Mouse (Mus musculus): ENCODE results near the gene Dupd1. TPM values are rescaled to one million over a fixed set of nuclear protein-coding genes. Genes with fewer than 3 reads are reported as not detected.
A peak's percentile ranks its signal among the peaks of the same experiment; 100 is the strongest.

The Dupd1 gene
- polyA plus RNA-seq (2015; fragmentation: Nextera tagmentation; extraction: Ambion mirVana), result 0.97 and 1.2 TPM in 2 replicates

GRCm38 (mm10) chr14:21714486-21714885 lies at the start of gene Dupd1:
Gene Dupd1 (minus strand): TSS chr14:21714576.
- Histone ChIP-seq H3K9ac (no peak within 1 kb of the TSS), H3K4me3 (no peak within 1 kb of the TSS), H3K36me3 (no peaks in the 10 kb centered on the region), H3K27ac (no peak within 1 kb of the TSS), H3K9me3 (no peaks in the 10 kb centered on the region), H3K27me3 (no peaks in the 10 kb centered on the region), H3K4me1 (peaks cover 31% of the 10 kb centered on the region), H3K4me2 (replicated peaks) (no peak within 1 kb of the TSS)
- ATAC-seq (ENCODE audit: low FRiP score, low read depth), result no peak
- 66% methylated on average over 5 of the region's 5 CpGs for WGBS

- H3K4me3 ChIP-seq, result no peak overlapping the region
- 89% methylated on average over 3 of the region's 3 CpGs for WGBS
- no peaks in the 10 kb centered on the region for H3K36me3 ChIP-seq
- no peaks in the 10 kb centered on the region for H3K27me3 ChIP-seq
- no peaks in the 10 kb centered on the region for H3K9me3 ChIP-seq
- no peak overlapping the region for H3K27ac ChIP-seq
- no peak for ATAC-seq (ENCODE audit: low FRiP score, low read depth)
- H3K4me1 ChIP-seq, result peaks cover 10% of the 10 kb centered on the region
- no peak overlapping the region for H3K4me2 ChIP-seq (replicated peaks)
- no peak overlapping the region for H3K9ac ChIP-seq
These were observed 49.4 kb upstream of the Dupd1 start for GRCm38 (mm10) chr14:21763736-21764135.

- no peak overlapping the region for H3K4me2 ChIP-seq (replicated peaks)
- H3K9ac ChIP-seq, result no peak overlapping the region
- H3K27me3 ChIP-seq, result no peaks in the 10 kb centered on the region
- no peaks in the 10 kb centered on the region for H3K36me3 ChIP-seq
- no peaks in the 10 kb centered on the region for H3K9me3 ChIP-seq
- H3K27ac ChIP-seq, result no peak overlapping the region
- no peak overlapping the region for H3K4me3 ChIP-seq
- no peaks in the 10 kb centered on the region for H3K4me1 ChIP-seq
- WGBS, result 71% methylated on average over 9 of the region's 9 CpGs
- no peak for ATAC-seq (ENCODE audit: low FRiP score, low read depth)
These were observed 47.2 kb upstream of the Dupd1 start for GRCm38 (mm10) chr14:21761560-21761959.

GRCm38 (mm10) chr14:21753367-21753766 lies 39.0 kb upstream of the Dupd1 start:
- H3K27me3 ChIP-seq, result no peaks in the 10 kb centered on the region
- H3K4me3 ChIP-seq, result no peak overlapping the region
- H3K4me2 ChIP-seq (replicated peaks), result no peak overlapping the region
- H3K9ac ChIP-seq, result no peak overlapping the region
- no peaks in the 10 kb centered on the region for H3K9me3 ChIP-seq
- H3K4me1 ChIP-seq, result peaks cover 19% of the 10 kb centered on the region
- ATAC-seq (ENCODE audit: low FRiP score, low read depth), result no peak
- H3K36me3 ChIP-seq, result no peaks in the 10 kb centered on the region
- whole genome bisulfite sequencing, result 85% methylated on average over 4 of the region's 4 CpGs
- H3K27ac ChIP-seq, result no peak overlapping the region

- Histone ChIP-seq H3K4me1 (peaks cover 19% of the 10 kb centered on the region), H3K27ac (no peak overlapping the region), H3K4me2 (replicated peaks) (peak overlapping the region; percentile 88), H3K36me3 (no peaks in the 10 kb centered on the region), H3K9ac (no peak overlapping the region), H3K27me3 (no peaks in the 10 kb centered on the region), H3K9me3 (no peaks in the 10 kb centered on the region), H3K4me3 (0 out of 2 replicates have a peak overlapping the region, but pooled peaks have one; percentile 93)
- WGBS, result 92% methylated on average over 3 of the region's 3 CpGs
- ATAC-seq (ENCODE audit: low FRiP score, low read depth), result no peak
These were observed 38.0 kb upstream of the Dupd1 start for GRCm38 (mm10) chr14:21752411-21752810.

- Histone ChIP-seq H3K9me3 (no peaks in the 10 kb centered on the region), H3K36me3 (no peaks in the 10 kb centered on the region), H3K4me2 (replicated peaks) (peak within 1 kb of the TSS; percentile 88), H3K4me1 (peaks cover 19% of the 10 kb centered on the region), H3K27me3 (no peaks in the 10 kb centered on the region), H3K4me3 (peak within 1 kb of the TSS; percentile 93), H3K27ac (peak within 1 kb of the TSS; percentile 81), H3K9ac (peak within 1 kb of the TSS; percentile 90)
- under 1% methylated on average over 26 of the region's 26 CpGs for WGBS
- peak; percentile 69 for ATAC-seq (ENCODE audit: low FRiP score, low read depth)
These were observed 36.6 kb upstream of the Dupd1 start, which contains the start of gene Dusp13 for GRCm38 (mm10) chr14:21750881-21751542. Gene Dusp13 (minus strand): TSS chr14:21751181.

GRCm38 (mm10) chr14:21750008-21750880 lies 35.9 kb upstream of the Dupd1 start, which contains the start of gene Samd8:
Gene Samd8 (plus strand): TSS chr14:21750531.
- Histone ChIP-seq H3K27me3 (no peaks in the 10 kb centered on the region), H3K27ac (peak within 1 kb of the TSS; percentile 81), H3K9me3 (no peaks in the 10 kb centered on the region), H3K9ac (peak within 1 kb of the TSS; percentile 90), H3K36me3 (no peaks in the 10 kb centered on the region), H3K4me2 (replicated peaks) (peak within 1 kb of the TSS; percentile 88), H3K4me3 (peak within 1 kb of the TSS; percentile 93), H3K4me1 (peaks cover 19% of the 10 kb centered on the region)
- ATAC-seq (ENCODE audit: low FRiP score, low read depth), result peak; percentile 84
- WGBS, result 7% methylated on average over 52 of the region's 52 CpGs

GRCm38 (mm10) chr14:21748142-21748870 lies 33.9 kb upstream of the Dupd1 start:
- Histone ChIP-seq H3K4me2 (replicated peaks) (no peak overlapping the region), H3K4me1 (peaks cover 19% of the 10 kb centered on the region), H3K9me3 (no peaks in the 10 kb centered on the region), H3K27me3 (no peaks in the 10 kb centered on the region; the same call in 1 of the 2 replicates), H3K27ac (no peak overlapping the region), H3K9ac (no peak overlapping the region), H3K36me3 (no peaks in the 10 kb centered on the region), H3K4me3 (no peak overlapping the region)
- WGBS, result 44% methylated on average over 15 of the region's 15 CpGs
- no peak for ATAC-seq (ENCODE audit: low FRiP score, low read depth)

- Histone ChIP-seq H3K4me3 (no peak overlapping the region), H3K9me3 (no peaks in the 10 kb centered on the region), H3K27ac (no peak overlapping the region), H3K4me2 (replicated peaks) (no peak overlapping the region), H3K4me1 (peaks cover 14% of the 10 kb centered on the region), H3K27me3 (no peaks in the 10 kb centered on the region; the same call in 1 of the 2 replicates), H3K9ac (no peak overlapping the region), H3K36me3 (no peaks in the 10 kb centered on the region)
- 75% methylated on average over 14 of the region's 14 CpGs for WGBS
- no peak for ATAC-seq (ENCODE audit: low FRiP score, low read depth)
These were observed 33.2 kb upstream of the Dupd1 start for GRCm38 (mm10) chr14:21747436-21748141.

- no peak for ATAC-seq (ENCODE audit: low FRiP score, low read depth)
- 78% methylated on average over 2 of the region's 2 CpGs for WGBS
- Histone ChIP-seq H3K9ac (no peak overlapping the region), H3K4me1 (peaks cover 11% of the 10 kb centered on the region), H3K36me3 (no peaks in the 10 kb centered on the region), H3K4me2 (replicated peaks) (no peak overlapping the region), H3K4me3 (no peak overlapping the region), H3K9me3 (no peaks in the 10 kb centered on the region), H3K27ac (no peak overlapping the region), H3K27me3 (no peaks in the 10 kb centered on the region; the same call in 1 of the 2 replicates)
These were observed 32.5 kb upstream of the Dupd1 start for GRCm38 (mm10) chr14:21746846-21747245.

- Histone ChIP-seq H3K27ac (no peak overlapping the region), H3K4me1 (peaks cover 10% of the 10 kb centered on the region), H3K27me3 (no peaks in the 10 kb centered on the region; the same call in 1 of the 2 replicates), H3K4me2 (replicated peaks) (no peak overlapping the region), H3K9ac (no peak overlapping the region), H3K36me3 (no peaks in the 10 kb centered on the region), H3K9me3 (no peaks in the 10 kb centered on the region), H3K4me3 (no peak overlapping the region)
- WGBS, result 90% methylated on average over 8 of the region's 8 CpGs
- ATAC-seq (ENCODE audit: low FRiP score, low read depth), result no peak
These were observed 31.9 kb upstream of the Dupd1 start for GRCm38 (mm10) chr14:21746251-21746650.

All from limb, embryonic 13.5 days (tissue).